Mouse (Mus musculus) embryo, embryonic 11 days (tissue): ENCODE results near the gene Gm21764.
"Not testable (repeated sequence)": the region's sequence is repeated elsewhere in the genome, so short reads cannot be mapped to it uniquely, and the experiment has no call there.

Experiments
- DNase-seq: peaks from one replicate; pipeline ENCODE4 v3.0.0-alpha.2; 2015

Gene Gm21764

GRCm38 (mm10) chrY:18061712-18062111, at the start of gene Gm21764:
Gm21764 (minus strand) TSS chrY:18061812.
- DNase-seq = not testable (repeated sequence)

- DNase-seq = not testable (repeated sequence)
Observed at GRCm38 (mm10) chrY:18088816-18089215, 27.2 kb upstream of the Gm21764 start, which contains the start of gene Ssty1. Ssty1 (plus strand) TSS chrY:18089116.
